Mouse (Mus musculus) heart, adult 18-20 months (tissue): ENCODE measurements around the gene Ankk1. TPM values are rescaled to one million over a fixed set of nuclear protein-coding genes. Genes with fewer than 3 reads are reported as not detected.

ENCODE experiments used
- DNase-seq, 2 experiments: peaks; one replicate each; pipeline ENCODE4 v3.0.0; 2021 to 2022; ENCODE audit warnings: mixed read lengths in 1 of 2
- long read RNA-seq, 2 experiments: library from polyadenylated mRNA; stranded (forward); transcript quantifications; one replicate each; pipeline ENCODE4 v2.0.0; 2021
- total RNA-seq, 2 experiments: library from RNA; stranded (reverse); gene quantifications; 2 replicates each; pipeline ENCODE4 v1.2.3; 2021

Ankk1 gene
- not detected for total RNA-seq
- long read RNA-seq, experiment 1: 0 reads
- long read RNA-seq, experiment 2: 0 reads

DNA sequence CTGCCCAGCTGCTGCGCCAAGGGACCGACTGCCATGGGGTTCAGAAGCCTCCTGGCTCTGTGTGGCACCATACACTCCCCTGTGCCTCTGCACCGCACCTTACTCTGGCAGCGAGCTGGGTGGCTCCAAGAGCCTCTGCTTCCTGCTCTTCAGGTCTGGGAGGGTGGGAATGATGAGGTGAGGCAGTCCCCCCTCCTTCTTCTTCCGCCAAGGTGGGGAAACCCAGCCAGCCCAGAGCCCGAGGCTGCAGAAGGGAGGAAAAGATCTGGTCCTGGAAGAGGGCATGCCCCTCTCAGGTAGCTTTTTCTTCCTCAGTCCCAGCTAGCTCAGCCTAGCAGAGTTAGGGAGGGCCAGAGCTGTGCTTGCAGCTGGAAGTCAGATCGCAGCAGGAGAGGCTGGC is at the start of gene Ankk1:
Ankk1 (minus strand) TSS at position 101 of the 400 bp plus-strand sequence.
- DNase-seq: no peak

- DNase-seq: no peak
Measured at GRCm38 (mm10) chr9:49472126-49472525, 45.3 kb upstream of the Ankk1 start.

DNA sequence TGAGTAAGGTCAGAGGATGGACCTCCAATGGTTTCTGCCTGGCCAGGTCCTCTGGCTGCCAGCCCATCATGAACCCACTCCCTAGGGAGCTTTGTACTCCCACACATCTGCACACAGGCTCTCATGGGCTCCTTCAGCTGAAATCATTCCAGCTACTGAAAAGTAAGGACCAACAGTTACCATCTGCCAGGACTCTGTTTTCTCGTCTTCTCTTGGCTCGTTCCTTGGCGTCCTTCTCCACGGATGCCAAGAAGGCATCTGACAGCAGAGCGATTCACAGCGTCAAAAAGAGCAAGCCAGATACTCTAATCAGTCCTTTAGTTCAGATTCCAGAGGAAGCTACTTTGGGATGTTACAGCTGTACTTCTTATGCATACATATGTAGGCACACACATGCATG is 44.1 kb upstream of the Ankk1 start:
- DNase-seq: no peak

- DNase-seq: no peak
Measured at GRCm38 (mm10) chr9:49470006-49470405, 43.2 kb upstream of the Ankk1 start.

DNA sequence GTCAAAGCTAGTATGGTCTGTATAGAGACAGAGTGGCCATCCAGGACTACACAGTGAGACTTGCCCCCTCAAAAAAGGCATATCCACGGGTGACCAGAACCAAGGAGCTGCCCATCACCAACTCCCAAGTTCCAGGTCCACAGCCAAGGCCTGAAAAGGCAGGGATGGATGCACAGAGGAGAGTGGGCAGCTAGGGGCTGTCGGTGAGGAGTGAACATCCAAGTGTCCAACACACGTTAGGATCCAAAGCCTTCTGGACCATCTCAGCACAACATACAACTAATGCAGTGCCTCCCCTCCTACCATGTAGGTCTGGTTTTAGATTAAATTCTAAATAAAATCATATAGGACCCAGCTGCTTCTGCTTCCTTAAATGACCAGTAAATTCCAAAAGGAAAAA is 29.3 kb upstream of the Ankk1 start:
- DNase-seq: no peak

DNA sequence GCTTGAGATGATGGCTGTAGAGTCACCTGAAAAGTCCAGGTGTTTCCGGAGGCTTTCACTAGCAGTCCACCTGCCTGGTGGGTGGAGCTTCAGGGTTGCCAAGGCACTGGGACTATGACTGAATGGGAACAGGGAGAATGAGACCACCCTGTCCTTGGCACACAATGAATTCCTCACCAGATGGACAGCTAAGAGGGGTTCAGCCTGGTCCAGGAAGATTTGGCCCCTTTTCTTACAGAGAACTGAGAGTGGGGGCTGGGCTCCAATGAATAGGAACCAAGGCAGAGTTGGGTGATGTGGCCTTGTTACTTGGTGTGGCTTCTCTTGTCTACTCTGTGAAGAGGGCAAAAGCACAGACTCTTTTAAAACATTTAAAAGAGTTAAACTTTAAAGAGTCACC is 25.6 kb upstream of the Ankk1 start:
- no peak for DNase-seq

DNA sequence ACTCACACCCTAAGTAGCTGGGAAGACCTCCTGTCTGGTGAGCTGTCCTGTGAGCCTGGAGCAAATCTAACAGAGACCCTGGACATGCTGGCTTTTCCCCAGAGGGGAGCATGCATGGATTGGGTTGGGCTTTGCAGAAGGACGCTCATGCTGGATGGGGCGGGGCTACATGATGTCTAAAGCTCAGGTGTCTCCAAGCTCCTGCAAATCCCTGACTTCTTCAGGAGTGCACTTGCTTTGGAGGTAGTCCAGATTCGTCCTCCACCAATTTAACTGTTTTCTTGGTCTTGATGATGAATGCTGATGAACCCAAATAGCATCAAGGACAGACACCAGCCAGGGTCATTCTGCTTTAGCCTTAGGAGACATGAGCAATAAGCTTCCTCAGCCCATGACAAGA is 23.7 kb upstream of the Ankk1 start:
- no peak for DNase-seq

DNA sequence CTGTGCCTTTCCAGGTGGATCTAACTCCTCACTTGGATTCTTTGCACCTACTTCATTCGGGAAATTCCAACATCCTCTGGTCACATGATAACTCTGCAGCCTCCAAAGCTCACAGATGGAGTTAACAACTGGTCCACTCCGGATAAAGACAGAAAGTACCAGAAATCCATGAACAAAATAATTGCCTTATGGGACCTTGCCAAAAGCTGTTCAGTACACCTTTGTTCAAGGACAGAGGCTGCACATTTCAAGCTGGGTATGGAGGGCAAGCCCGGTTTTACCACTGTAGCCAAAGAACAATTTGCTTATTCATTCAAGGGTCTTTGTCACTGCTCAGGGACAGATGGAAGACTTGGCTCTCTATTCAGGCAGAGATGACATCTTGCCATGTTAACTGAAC is 15.8 kb upstream of the Ankk1 start:
- no peak for DNase-seq

- no peak for DNase-seq
Measured at GRCm38 (mm10) chr9:49427478-49427877, 657 bp upstream of the Ankk1 start.

DNA sequence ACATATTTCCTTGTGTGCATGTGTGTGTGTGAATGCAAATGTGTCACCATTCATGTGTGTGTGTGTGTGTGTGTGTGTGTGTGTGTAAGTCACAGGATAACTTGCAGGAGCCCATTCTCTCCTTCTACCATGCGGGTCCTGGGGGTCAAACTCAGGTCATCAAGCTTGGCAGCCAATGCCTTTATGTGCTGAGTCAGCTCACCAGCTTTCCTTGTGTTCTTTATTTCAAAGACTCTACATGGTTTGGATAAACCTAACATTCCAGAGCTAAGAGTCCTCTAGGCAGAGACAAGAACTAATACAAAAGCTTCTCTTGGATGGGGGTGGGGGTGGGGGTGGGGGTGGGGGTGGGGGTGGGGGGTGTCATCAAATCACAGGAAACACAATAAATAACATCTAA is 1.2 kb downstream of the Ankk1 start:
- no peak for DNase-seq

DNA sequence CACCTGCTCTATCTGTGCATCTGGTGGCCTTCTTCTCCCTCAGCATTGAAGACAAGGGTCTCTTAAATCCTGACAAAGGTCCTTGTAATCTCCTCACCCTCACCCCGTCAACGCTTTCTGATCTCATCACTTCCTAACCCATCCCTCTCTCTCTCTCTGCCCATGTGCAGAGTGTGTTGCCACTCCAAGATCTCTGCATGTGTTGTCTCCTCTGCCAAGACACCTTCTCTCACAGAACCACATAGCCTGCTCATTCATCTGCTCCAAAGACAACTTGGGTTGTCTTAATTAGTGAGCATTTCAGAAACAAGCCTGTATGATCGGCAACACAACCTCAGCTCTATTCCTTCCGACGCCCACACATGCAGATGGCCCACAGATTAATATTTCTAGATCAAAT is 3.0 kb downstream of the Ankk1 start:
- DNase-seq: no peak

- no peak for DNase-seq
Measured at GRCm38 (mm10) chr9:49410621-49411020, 16.2 kb downstream of the Ankk1 start.

DNA sequence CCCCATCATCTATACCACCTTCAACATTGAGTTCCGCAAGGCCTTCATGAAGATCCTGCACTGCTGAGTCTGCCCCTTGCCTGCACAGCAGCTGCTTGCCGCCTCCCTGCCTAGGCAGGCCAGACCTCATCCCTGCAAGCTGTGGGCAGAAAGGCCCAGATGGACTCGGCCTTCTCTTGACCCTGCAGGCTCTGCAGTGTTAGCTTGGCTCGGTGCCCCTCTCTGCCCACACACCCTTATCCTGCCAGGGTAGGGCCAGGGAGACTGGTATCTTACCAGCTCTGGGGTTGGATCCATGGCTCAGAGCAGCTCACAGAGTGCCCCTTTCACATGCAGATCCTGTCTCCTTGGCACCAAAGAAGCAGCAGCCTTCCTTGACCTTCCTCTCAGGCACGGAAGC is 19.8 kb downstream of the Ankk1 start:
- DNase-seq: no peak

DNA sequence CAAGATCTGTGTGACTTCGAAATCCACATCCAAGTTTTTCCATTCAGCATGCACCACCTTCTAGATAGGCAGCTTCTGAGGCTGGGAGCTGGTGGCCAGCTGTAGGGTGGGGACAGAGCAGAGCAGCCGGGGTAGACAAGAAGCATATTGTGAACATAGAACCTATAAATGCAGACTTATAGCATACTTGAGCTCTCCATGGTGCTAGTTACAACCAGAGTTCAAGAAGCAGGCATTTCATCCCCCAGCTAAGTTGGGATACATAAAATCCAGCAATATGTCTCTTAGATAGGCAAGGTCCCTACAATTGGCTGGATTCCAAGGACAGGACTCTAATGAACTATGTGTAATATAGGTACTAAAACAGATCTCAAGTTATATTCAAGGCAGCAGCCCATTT is 23.1 kb downstream of the Ankk1 start:
- no peak for DNase-seq

GRCm38 (mm10) chr9:49396006-49396405 is 30.8 kb downstream of the Ankk1 start:
- DNase-seq: no peak

GRCm38 (mm10) chr9:49392242-49392641 is 34.6 kb downstream of the Ankk1 start:
- no peak for DNase-seq

- peak in 1 of 2 experiments; percentile 28 for DNase-seq
Measured at GRCm38 (mm10) chr9:49386119-49386518, 40.7 kb downstream of the Ankk1 start.

GRCm38 (mm10) chr9:49385301-49385700 is 41.5 kb downstream of the Ankk1 start:
- DNase-seq: peak; percentile 17 to 49

GRCm38 (mm10) chr9:49384855-49385254 is 42.0 kb downstream of the Ankk1 start:
- no peak for DNase-seq

- DNase-seq: no peak
Measured at GRCm38 (mm10) chr9:49384041-49384440, 42.8 kb downstream of the Ankk1 start.

DNA sequence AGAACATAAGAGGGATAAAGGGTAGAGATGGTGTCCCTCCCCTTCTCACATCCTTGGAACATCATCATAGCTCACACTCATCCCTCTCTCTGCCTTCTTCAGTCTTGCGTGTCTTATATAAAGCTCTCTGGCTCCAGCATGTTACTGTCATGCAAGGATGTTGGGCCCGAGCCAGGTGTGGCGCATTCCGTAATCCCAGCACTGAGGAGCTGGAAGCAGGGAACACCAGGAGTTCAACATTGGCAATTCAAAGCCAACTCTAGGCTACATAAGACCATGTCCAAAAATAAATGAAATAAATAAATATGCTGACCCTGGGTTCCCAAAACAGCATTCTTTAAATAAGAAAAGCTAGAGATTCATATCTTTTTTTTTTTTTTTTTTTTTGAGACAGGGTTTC is 46.9 kb downstream of the Ankk1 start:
- DNase-seq: peak; percentile 9 to 33

DNA sequence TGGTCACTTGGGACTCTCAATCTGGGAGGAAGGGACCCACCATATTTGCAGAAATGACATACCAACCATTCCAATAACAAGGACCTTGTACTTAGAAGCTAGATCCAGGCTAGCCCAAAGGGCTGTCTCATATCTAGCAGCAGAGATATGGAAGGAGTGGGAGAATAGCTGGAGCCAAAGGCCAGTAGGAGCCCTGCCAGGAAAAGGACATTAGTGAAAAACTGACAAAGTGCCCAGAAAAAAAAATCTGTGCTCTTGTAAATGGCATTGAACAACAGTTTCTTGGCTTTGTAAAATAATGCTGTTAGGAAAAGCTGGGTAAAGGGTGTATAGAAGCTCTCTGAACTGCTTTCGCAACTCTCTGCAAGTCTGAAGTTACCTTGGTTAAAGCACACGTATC is 52.9 kb downstream of the Ankk1 start:
- no peak for DNase-seq

DNA sequence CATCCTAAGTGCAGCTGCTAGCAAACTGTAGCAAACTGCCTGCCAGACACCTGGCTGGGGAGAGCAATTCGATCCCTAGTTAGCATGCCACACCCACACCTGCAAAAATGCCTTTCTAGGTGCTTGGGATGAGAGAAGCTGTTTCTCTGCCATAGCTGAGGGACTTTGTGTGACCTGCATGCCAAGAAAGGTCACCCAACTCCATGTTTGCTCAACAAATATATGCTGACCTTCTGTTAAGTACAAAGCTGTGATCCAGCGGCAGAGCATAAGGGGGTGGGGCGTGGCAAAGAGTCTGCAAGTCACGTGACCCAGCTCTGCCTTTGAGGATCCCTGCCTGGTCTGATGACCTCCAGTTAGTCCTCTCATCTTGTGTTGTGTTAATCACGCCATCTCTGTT is 61.1 kb downstream of the Ankk1 start:
- DNase-seq: no peak
